Mouse (Mus musculus) intestine, embryonic 14.5 days (tissue): Measurements from ENCODE around the gene Hspa1b. TPM values are rescaled to one million over a fixed set of nuclear protein-coding genes. Genes with fewer than 3 reads are reported as not detected.

Source experiments
- polyA plus RNA-seq: library from polyadenylated mRNA; unstranded; fragments of >200 nt; fragmentation: Nextera tagmentation; extraction: Ambion mirVana; gene quantifications from 2 replicates; pipeline ENCODE4 v1.2.1, GENCODE M21; 2014

Gene Hspa1b
- polyA plus RNA-seq, 1 experiment from 2014 or later = 0.46 TPM

Other genes with a start within 250 kb of the Hspa1b start
- gene C4b, start 215.4 kb downstream of the Hspa1b start, polyA plus RNA-seq = 0.23 and 0.28 TPM in 2 replicates
- gene Cyp21a1, start 154.7 kb downstream of the Hspa1b start, polyA plus RNA-seq = not detected in 2 replicates
- gene Stk19, start 122.3 kb downstream of the Hspa1b start, polyA plus RNA-seq = 22.0 and 25.8 TPM in 2 replicates
- 58.2 and 63.4 TPM in 2 replicates for gene Dxo, start 122.2 kb downstream of the Hspa1b start, polyA plus RNA-seq
- 42.0 and 45.9 TPM in 2 replicates for gene Skiv2l, start 109.0 kb downstream of the Hspa1b start, polyA plus RNA-seq
- 121 and 123 TPM in 2 replicates for gene Nelfe, start 108.8 kb downstream of the Hspa1b start, polyA plus RNA-seq
- 19.4 and 24.2 TPM in 2 replicates for gene Cfb, start 96.7 kb downstream of the Hspa1b start, polyA plus RNA-seq
- gene Zbtb12, start 79.8 kb downstream of the Hspa1b start, polyA plus RNA-seq = 1.4 and 1.6 TPM in 2 replicates
- gene Gm20547, start 77.2 kb downstream of the Hspa1b start, polyA plus RNA-seq = not detected in 2 replicates
- 6.8 and 7.5 TPM in 2 replicates for gene C2, start 61.0 kb downstream of the Hspa1b start, polyA plus RNA-seq
- 73.4 and 75.2 TPM in 2 replicates for gene Ehmt2, start 60.8 kb downstream of the Hspa1b start, polyA plus RNA-seq
- 25.4 and 28.4 TPM in 2 replicates for gene Slc44a4, start 44.8 kb downstream of the Hspa1b start, polyA plus RNA-seq
- 40.1 and 42.8 TPM in 2 replicates for gene Neu1, start 28.0 kb downstream of the Hspa1b start, polyA plus RNA-seq
- gene Gm20481, start 10.7 kb upstream of the Hspa1b start, polyA plus RNA-seq = not detected in 2 replicates
- 3.5 and 4.5 TPM in 2 replicates for gene Hspa1a, start 12.9 kb upstream of the Hspa1b start, polyA plus RNA-seq
- 0.53 and 1.2 TPM in 2 replicates for gene Hspa1l, start 13.5 kb upstream of the Hspa1b start, polyA plus RNA-seq
- 216 and 228 TPM in 2 replicates for gene Lsm2, start 22.6 kb upstream of the Hspa1b start, polyA plus RNA-seq
- gene Vars, start 41.7 kb upstream of the Hspa1b start, polyA plus RNA-seq = 119 and 133 TPM in 2 replicates
- gene Vwa7, start 57.3 kb upstream of the Hspa1b start, polyA plus RNA-seq = 0.19 and 0.26 TPM in 2 replicates
- 20.7 and 21.5 TPM in 2 replicates for gene Sapcd1, start 68.8 kb upstream of the Hspa1b start, polyA plus RNA-seq
- gene Msh5, start 87.5 kb upstream of the Hspa1b start, polyA plus RNA-seq = 3.6 and 3.9 TPM in 2 replicates
- gene Clic1, start 90.7 kb upstream of the Hspa1b start, polyA plus RNA-seq = 113 and 141 TPM in 2 replicates
- 278 and 333 TPM in 2 replicates for gene Ddah2, start 99.8 kb upstream of the Hspa1b start, polyA plus RNA-seq
- not detected in 2 replicates for gene Ly6g6c, start 106.2 kb upstream of the Hspa1b start, polyA plus RNA-seq
- 0.55 and 0.81 TPM in 2 replicates for gene Mpig6b, start 106.9 kb upstream of the Hspa1b start, polyA plus RNA-seq
- 1.3 and 2.8 TPM in 2 replicates for gene Ly6g6e, start 117.7 kb upstream of the Hspa1b start, polyA plus RNA-seq
- 5.0 and 6.1 TPM in 2 replicates for gene Ly6g6d, start 118.8 kb upstream of the Hspa1b start, polyA plus RNA-seq
- 0.27 TPM in 1 of 2 replicates, not detected in the other for gene Ly6g6f, start 126.4 kb upstream of the Hspa1b start, polyA plus RNA-seq
- 86.4 and 91.0 TPM in 2 replicates for gene Abhd16a, start 130.0 kb upstream of the Hspa1b start, polyA plus RNA-seq
- gene Ly6g5c, start 149.0 kb upstream of the Hspa1b start, polyA plus RNA-seq = not detected in 2 replicates
- gene Ly6g5b, start 156.2 kb upstream of the Hspa1b start, polyA plus RNA-seq = 0.64 and 0.75 TPM in 2 replicates
- 19.7 and 24.7 TPM in 2 replicates for gene Gpank1, start 162.2 kb upstream of the Hspa1b start, polyA plus RNA-seq
- 275 and 286 TPM in 2 replicates for gene Csnk2b, start 162.8 kb upstream of the Hspa1b start, polyA plus RNA-seq
- gene D17H6S53E, start 167.1 kb upstream of the Hspa1b start, polyA plus RNA-seq = 8.4 and 10.8 TPM in 2 replicates
- 0.95 and 1.5 TPM in 2 replicates for gene Apom, start 172.8 kb upstream of the Hspa1b start, polyA plus RNA-seq
- 75.5 and 79.5 TPM in 2 replicates for gene Bag6, start 175.9 kb upstream of the Hspa1b start, polyA plus RNA-seq
- 186 and 196 TPM in 2 replicates for gene Prrc2a, start 205.7 kb upstream of the Hspa1b start, polyA plus RNA-seq
- gene Aif1, start 216.8 kb upstream of the Hspa1b start, polyA plus RNA-seq = 15.4 and 17.5 TPM in 2 replicates
- gene Lst1, start 229.2 kb upstream of the Hspa1b start, polyA plus RNA-seq = 16.9 and 19.1 TPM in 2 replicates
- 1.1 and 1.5 TPM in 2 replicates for gene Ltb, start 235.2 kb upstream of the Hspa1b start, polyA plus RNA-seq
- 0.12 and 0.28 TPM in 2 replicates for gene Tnf, start 242.8 kb upstream of the Hspa1b start, polyA plus RNA-seq
- 0.81 and 0.85 TPM in 2 replicates for gene Lta, start 246.1 kb upstream of the Hspa1b start, polyA plus RNA-seq